Mouse (Mus musculus) thymus, postnatal 25 days (tissue): ENCODE data around the gene Cfap99.

Source experiments
- DNase-seq: peaks from one replicate; pipeline ENCODE4 v3.0.0; 2022

Gene Cfap99

DNA sequence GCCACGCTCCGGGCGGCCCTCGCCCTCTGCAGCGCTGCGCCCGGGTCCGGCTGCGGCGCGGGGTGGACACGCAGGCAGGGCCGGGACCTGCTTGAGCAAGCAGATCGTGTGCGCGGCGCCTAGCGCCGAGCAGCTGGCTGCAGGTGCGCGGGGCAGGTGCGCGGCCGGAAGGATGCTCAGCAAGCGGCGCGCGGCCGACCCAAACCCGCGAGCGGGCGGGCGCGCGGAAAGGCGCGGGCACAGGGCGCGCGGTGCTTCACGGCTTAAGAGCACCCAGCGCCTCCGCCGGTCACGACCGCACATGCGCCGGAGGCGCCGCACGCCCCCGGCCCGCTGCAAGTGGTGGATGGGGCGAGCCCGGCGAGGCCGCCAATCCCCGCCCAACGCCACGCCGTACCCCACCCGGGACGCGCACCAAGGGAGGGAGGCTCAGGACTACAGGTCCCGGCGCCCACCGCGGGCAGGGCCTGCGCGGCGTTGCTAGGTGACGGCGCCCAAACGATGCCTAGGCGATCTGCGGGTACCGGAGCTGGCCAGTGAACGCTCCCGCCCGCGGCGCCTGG is at the start of gene Cfap99, which contains the start of gene Zfyve28:
TSS of gene Cfap99 (plus strand) at position 447 of the 563 bp plus-strand sequence.
TSS of gene Zfyve28 (minus strand) at position 296 of the 563 bp plus-strand sequence.
- DNase-seq: peak; percentile 71

DNA sequence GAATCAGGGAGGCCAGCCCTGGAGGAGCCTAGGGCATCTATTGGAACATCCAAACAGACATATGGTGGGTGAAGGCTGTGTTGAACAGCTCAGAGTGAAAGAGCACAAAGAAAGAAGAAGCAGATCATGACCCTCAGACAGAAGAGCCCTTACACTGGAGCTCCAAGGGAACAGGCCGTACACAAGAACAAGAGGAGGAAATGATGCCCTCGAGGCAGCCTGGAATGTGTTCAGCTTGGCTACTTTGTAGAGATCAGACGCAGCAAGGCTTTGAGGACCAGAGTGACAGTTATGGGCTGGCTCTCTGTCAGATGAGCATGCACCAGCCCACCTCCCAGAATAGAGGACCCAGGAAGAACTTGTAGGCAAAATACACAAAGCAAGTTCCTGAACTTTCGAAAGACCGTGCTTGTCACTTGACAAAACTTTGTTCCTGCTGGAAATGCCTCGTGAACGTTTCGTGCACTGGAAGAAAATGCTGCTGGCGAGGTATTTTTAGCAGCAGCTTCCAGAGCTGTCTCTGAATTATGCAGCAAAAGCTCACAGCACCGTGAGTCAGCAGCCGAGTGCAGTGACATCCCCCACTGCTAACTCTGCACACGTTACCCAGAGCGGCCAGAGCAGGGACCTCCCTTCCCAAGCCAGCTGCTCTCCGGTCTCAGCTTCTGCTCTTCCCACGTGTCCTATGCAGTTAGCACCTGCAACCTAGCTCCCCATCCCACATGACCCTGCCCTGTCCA is 46.0 kb upstream of the Cfap99 start:
- peak; percentile 60 for DNase-seq

- DNase-seq: no peak
These were observed 45.3 kb upstream of the Cfap99 start for GRCm38 (mm10) chr5:34243062-34243461.

- DNase-seq: no peak
These were observed 42.0 kb upstream of the Cfap99 start for GRCm38 (mm10) chr5:34246443-34246842.

GRCm38 (mm10) chr5:34249132-34249531 is 39.3 kb upstream of the Cfap99 start:
- DNase-seq: peak; percentile 45

- peak; percentile 29 for DNase-seq
These were observed 38.3 kb upstream of the Cfap99 start for GRCm38 (mm10) chr5:34250090-34250489.

GRCm38 (mm10) chr5:34251794-34252193 is 36.6 kb upstream of the Cfap99 start:
- DNase-seq: no peak

DNA sequence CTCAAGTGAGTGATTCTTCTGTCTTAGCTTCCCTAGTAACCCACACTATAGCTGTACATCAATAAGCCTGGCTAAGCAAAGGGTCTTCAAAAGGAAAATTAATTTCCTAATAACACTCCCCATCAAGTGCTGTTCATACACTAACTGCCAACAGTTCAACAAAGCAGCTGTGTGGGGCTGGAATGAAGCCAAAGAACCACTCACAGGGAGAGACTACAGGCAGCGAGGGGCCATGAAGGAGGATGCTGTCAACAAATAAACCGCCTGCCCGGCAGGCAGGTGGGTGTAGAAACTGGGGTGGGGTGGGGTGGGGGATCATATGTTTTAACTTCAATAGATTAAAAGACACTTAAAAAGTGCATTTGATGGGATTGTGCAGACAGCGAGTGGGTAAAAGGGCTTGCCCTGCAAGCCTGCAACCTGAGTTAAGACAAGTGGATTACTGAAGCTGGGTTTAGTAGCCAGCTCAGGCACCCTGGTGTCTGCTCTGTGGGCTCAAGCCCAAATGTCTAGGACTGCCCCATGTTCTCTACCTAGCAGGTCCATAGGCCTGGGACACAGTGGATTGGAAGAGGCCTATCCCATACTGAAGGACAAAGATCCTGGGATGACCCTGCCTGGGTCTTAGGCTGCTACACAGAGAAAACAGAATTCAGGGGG is 36.0 kb upstream of the Cfap99 start:
- DNase-seq: peak; percentile 62

DNA sequence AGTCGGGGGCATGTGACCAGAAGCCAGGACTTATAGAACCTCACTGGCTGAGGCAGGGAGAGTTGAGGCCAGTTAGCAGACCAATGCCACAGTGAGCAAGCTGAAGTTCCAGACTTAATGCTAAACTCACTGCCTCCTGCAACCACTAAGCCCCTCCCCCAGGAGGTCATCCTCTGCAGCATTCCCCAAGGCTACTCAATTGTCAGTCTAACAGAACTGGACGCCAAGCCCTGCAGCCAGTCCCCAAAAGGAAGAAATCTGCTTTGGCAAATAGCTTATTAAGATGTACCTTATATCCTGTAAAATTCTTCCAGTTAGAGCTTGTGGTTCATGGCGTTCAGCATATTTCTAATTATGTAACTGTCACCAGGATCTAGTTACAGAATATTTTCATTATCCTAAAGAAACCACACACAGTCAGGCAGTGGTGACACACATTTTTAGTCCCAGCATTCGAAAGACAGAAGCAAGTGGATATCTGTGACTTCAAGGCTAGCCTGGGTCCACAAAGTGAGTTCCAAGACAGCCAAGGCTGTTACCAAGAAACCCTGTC is 35.4 kb upstream of the Cfap99 start:
- DNase-seq: peak; percentile 20

GRCm38 (mm10) chr5:34254309-34254708 is 34.1 kb upstream of the Cfap99 start:
- peak; percentile 18 for DNase-seq

DNA sequence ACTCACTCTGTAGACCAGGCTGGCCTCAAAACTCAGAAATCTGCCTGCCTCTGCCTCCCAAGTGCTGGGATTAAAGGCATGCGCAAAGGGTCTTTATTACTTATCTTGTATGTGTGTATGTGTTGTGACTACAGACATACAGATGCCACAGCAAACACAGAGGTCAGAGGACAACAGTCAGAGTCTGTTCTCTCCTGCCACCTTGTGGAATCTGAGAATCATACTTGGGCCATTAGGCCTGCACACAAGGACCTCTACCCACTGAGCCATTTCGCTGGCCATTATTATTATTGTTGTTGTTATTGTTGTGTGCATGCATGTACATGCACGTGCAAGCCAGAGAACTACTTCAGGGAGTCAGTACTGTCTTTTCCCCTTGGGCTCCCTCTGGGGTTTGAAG is 33.2 kb upstream of the Cfap99 start:
- peak; percentile 50 for DNase-seq

DNA sequence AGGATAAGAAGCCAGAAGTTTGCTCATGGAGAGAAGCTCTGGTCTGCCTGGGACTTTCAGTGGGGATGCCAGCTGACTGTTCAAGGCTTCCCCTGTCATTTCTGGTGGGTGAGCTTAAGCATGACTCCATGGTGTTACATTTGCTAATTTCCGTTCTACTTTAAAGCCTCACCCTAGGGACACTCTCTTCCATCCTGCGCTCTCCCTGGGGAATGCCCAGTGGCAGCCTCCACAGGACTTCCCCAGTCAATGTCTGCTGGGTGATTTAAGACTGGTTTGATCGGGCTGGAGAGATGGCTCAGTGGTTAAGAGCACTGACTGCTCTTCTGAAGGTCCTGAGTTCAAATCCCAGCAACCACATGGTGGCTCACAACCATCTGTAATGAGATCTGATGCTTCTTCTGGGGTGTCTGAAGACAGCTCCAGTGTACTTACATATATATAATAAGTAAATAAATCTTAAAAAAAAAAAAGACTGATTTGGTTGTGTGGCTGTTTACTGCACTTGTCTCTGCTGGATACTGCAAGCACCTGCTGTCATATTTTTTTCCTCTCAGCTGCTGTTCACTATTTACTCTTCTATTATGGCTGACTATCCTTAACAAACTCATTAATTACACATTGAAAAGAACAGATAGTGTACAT is 29.1 kb upstream of the Cfap99 start:
- DNase-seq: no peak

DNA sequence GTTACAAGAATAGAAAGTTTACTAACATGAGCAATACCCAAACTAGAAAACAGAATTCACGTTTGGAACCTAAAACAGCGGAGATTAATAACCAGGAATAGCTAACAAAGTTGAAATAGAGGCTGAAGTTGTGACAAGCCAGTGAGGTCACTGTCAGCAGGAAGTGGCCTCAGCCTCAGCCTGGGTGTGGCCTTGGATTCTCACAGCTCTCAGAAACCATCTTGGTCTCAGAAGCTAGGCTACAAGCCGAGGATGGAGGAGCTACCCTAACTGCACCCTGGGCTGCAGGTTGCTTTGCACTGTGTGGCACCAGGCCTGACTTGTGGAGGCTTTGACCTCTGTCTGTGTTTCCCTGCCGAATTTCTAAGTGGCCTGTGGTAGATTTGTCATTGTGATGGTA is 22.3 kb upstream of the Cfap99 start:
- no peak for DNase-seq

DNA sequence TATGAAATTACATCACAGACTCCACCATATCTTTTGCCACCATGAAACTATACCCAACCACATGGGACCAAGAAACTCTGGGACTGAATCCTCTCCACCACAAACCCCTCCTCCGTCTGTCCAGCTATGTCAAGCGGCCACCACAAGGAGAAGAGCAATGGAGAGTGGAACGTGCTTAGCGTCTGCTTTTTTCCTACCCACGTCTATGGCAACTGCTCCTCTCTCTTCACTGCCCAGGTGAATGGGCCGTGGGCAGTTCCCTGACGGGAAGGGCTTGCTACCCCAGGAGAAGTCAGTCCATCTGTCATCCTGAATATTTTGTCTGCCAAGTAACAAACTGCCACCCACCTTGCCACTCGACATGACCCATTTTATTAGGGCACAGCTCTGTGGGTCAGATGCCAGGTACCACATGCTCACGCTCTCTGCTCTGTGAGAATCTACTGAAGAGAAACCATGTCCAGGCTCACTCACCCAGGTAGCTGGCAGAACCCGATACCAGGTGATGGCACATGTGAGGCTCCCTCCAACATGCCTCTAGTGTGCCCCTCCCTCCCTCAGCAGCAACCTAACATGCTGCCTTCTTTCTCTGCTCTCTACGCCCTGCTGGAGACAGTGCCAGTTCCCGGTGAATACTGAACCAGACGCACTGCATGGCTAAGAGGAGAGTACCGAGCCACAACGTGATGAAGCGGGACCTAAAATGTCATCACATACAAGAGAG is 19.0 kb upstream of the Cfap99 start:
- DNase-seq: no peak

DNA sequence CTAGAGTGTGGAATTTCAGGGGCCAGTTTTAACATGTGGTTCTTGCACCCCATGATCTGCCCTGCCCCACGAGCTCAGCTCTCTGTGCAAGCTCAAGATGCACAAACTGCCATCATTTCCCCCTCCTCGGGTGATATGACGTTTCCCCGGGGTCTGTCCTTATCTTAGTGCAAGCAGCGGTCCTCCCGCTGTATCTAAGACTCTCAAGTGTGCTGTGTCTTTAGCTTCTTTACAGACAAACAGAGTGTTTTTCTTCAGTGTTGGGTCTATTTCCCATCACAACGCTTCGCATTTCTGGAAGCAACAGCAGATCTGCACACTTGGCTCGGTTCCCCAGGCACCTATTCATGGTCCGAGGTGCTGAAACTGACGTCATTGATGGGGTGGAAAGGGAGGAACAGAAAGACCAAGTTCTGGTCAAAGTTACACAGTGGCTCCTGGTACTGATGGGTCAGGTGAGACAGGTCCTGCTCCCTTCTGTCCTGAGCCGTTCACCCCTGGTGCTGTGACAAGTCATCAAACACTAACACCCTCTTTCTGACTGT is 18.4 kb upstream of the Cfap99 start:
- DNase-seq: no peak

- DNase-seq: peak; percentile 60
These were observed 16.7 kb upstream of the Cfap99 start for GRCm38 (mm10) chr5:34271743-34272142.

DNA sequence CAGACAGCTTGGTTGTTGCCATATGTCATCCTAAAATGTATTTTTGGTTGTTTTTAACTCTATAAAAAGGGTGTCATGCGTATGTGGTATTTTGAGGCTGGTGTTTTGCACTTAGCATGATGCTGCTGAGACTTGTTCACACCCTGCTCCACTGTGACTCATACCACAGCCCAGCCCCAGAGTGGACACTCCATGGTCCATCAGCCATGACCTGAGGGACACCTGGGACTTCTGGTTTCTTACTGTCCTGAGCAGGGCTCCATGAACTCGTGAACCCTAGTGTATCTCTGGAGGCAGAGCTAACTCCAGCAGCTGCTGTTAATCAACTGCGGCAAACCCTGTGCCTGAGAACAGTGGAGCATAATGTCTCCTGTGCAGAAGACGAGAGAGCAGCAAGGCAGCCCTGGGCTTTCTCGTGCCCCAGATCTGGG is 15.1 kb upstream of the Cfap99 start:
- DNase-seq: no peak

DNA sequence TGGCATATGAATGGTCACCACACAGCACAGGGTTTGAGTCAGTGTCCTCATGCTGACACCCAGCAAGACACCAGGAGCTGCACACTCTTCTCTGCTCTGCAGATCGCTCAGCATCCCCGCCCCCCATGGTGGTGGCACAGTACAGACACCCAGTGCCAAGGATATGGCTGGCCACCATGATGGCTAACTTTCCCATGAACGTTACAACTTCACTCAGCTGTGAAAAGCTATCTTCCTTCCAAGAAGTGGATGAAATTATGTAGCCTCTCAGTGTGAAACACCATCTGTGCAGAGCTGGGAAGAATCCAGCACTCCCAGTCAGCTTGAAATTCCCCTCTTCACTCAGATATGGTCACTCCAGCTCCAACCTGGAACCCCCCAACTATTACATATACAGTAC is 14.1 kb upstream of the Cfap99 start:
- DNase-seq: no peak

- DNase-seq: no peak
These were observed 13.6 kb upstream of the Cfap99 start for GRCm38 (mm10) chr5:34274676-34275293.

GRCm38 (mm10) chr5:34276191-34276590 is 12.2 kb upstream of the Cfap99 start:
- DNase-seq: no peak

GRCm38 (mm10) chr5:34276746-34277145 is 11.7 kb upstream of the Cfap99 start:
- no peak for DNase-seq

DNA sequence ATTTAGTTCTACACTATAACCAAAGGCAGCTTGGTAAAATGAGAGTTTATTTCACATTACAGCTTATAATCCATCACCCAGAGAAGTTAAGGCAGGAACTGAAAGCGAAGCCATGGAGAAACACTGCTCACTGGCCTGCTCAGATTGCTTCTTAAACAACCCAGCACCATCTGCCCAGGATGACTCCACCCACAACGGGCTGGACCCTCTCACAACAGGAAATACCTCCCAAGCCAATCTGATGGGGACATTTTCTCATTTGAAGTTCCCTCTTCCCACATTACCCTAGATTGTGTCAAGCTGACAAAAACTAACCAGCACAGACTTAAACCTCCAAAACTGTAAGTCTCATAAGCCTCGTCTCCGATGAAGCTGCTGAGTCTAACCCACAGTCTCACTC is 10.3 kb upstream of the Cfap99 start:
- no peak for DNase-seq
